Mouse (Mus musculus): Measurements from ENCODE around the gene Ltbr.

Gene Ltbr

DNA sequence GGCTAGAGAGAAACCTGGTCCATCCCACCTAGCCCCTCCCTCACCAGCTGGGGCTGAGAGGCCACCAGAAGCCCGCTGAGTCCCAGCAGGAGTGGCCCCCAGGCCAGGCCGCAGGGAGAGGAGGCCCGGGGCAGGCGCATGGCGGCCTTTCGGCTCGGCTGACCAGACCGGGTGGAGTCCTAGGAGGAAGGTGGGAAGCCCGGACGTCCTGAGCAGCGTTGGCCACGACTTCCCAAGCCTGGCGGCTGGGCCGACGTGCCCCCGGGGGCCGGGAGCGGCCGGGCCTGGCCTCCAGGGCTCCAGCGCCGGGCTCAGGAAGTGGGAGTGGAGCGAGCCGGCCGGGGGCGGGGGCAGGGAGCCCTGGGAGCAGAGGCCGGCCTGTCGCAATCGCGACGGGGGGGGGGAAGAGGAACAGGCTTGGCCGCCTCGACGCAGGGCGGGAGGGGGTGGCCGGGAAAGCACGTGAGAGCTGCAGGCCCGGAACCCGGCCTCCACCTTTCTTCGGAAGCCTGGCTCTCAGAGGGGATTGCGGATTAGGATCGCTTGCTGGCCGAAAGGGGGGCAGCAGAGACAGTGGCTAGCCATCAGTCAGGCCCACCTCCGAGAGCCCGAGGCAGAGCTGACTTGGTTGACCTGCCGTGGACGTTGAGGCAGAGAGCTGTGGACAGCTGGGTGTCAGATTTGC lies at the start of gene Ltbr:
Ltbr (minus strand) TSS at position 340 of the 685 bp plus-strand sequence.
- ATAC-seq (ENCODE audit: low TSS enrichment) = peak; percentile 73

DNA sequence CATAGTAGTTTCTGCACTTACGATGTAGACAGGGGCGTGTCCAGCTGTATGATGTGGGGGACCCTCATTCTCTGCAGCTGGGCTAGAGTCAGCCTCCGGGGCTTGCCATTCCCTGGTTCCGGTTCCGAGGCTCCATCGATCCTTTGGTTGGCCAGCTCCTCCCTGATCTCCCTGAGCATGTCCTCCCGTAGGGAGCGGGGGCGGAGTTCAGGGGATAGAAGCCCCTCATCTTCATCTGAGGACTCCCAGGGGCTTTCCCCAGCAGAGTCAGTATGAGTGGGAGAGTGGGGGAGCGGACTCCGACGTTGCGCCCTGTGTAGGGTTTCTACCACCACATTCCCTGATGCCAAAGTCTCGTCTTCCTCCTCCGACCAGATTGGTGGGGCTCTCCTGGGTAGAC lies 49.3 kb upstream of the Ltbr start:
- no peak for ATAC-seq (ENCODE audit: low TSS enrichment)

DNA sequence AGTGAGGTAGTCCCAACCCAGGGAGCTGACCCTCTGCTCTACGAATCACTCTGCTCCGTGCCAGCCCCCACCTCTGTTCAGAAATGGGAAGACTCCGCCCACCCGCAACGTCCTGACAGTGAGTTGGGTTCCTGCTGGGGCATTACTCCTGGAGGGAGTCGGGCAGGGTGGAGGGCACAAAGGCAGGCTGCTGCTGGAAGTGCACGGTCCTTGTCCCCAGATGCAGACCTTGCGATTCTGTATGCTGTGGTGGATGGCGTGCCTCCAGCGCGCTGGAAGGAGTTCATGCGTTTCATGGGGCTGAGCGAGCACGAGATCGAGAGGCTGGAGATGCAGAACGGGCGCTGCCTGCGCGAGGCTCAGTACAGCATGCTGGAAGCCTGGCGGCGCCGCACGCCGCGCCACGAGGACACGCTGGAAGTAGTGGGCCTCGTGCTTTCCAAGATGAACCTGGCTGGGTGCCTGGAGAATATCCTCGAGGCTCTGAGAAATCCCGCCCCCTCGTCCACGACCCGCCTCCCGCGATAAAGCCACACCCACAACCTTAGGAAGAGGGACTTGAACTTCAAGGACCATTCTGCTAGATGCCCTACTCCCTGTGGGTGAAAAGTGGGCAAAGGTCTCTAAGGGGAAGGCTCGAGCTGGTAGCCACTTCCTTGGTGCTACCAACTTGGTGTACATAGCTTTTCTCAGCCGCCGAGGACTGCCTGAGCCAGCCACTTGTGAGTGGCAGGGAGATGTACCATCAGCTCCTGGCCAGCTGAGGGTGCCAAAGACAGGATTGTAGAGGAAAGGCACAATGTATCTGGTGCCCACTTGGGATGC lies 48.0 kb upstream of the Ltbr start:
- ATAC-seq (ENCODE audit: low TSS enrichment) = peak; percentile 93

DNA sequence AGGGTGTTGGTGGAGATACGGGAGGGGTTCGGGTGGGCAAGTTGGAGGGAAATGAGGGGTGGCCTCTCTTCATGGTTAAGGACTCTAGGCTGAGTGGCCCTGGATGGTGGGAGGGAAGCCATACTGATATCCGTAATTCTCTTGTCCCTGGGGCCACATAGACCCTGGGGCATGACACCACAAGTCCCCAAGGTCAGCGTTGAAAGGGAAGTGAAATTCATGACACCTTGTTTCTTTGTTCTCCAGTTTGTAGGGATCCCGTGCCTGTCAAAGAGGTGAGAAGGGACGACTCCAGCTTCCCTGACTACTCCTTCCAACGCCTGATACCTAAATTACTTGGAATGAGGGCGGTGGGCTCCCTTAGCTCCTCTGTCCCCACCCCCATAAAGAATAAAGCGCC lies 47.2 kb upstream of the Ltbr start:
- no peak for ATAC-seq (ENCODE audit: low TSS enrichment)

DNA sequence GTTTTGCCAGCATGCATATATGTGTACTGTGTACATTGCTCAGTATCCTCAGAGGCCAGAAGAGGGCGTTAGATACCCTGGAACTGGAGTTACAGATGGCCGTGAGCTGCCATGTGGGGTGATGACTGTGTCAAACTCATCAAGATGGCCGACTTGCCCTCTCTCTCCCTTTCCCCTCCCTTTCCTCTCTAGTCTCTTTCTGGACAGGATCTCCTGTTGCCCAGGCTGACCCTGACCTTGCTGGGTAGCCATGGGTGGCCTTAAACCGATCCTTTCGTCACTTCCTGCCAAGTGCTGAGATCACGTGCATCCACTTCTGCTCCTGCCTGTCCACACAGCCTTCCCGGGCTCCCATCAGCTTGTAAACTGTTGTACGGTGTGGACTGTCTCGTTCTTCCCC lies 46.3 kb upstream of the Ltbr start:
- ATAC-seq (ENCODE audit: low TSS enrichment) = no peak

DNA sequence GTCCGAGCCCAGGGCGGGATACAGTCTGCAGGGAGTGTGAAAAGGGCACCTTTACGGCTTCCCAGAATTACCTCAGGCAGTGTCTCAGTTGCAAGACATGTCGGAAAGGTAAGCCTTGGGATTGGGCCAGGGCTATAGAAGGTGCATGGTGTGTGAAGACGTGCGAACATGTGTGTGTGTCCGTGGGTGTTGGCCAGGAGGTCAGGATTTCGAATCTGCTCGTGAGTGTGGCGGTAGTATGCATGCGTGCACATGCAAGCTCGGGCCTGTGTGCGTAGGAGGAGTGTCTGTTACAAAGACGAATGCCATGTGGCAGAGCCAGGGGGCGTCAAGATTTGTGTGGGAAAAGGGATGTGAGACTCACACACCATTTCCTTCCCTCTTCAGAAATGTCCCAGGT lies 43.6 kb upstream of the Ltbr start:
- no peak for ATAC-seq (ENCODE audit: low TSS enrichment)

DNA sequence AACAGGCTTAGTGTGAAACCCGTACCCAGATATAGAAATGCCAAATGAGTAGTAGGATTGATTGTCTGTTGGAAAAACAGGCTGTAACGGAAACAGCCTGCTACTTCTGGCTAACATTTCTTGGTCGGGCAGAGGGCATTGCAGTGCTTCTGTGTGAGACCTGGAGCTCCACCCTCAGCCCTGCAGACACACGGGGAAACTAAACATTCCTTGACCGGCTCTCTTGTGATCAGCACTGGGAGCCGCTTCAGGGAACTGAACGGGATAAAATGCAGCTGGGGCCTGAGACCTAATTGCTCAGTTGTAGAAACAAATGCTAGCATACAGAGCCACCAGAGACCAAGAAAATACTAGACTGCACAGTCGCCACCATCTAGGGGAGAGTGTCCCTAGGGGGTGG lies 42.6 kb upstream of the Ltbr start:
- ATAC-seq (ENCODE audit: low TSS enrichment) = no peak

DNA sequence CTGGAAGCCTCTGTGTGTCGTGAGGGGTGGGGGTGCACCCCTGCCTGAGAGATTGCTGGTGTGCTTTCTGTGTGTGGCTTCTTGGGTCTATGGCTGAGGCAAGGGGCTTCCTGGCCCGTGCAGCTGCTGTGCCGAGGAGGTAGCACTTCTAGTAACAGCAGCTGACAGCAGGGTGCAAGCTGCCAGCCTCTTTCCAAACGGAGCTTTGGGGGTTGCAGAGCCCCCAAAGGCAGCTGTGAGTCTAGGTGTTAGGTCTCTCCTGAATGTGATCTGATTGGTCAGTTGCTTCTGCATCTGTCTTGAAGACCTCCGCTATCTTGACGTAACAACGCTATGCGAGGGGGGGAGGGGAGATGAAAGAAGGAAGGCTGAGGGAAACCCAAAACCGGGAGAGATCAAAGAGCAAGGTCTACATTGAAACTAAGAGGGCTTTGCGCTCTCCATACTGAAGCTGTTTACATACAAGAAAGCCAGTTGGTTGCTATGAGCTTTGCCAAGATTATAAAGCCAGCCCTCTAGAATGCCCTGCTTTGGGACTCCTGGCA lies 41.6 kb upstream of the Ltbr start:
- 0 out of 2 replicates have a peak, but pooled peaks have one; percentile 2 for ATAC-seq (ENCODE audit: low TSS enrichment)

DNA sequence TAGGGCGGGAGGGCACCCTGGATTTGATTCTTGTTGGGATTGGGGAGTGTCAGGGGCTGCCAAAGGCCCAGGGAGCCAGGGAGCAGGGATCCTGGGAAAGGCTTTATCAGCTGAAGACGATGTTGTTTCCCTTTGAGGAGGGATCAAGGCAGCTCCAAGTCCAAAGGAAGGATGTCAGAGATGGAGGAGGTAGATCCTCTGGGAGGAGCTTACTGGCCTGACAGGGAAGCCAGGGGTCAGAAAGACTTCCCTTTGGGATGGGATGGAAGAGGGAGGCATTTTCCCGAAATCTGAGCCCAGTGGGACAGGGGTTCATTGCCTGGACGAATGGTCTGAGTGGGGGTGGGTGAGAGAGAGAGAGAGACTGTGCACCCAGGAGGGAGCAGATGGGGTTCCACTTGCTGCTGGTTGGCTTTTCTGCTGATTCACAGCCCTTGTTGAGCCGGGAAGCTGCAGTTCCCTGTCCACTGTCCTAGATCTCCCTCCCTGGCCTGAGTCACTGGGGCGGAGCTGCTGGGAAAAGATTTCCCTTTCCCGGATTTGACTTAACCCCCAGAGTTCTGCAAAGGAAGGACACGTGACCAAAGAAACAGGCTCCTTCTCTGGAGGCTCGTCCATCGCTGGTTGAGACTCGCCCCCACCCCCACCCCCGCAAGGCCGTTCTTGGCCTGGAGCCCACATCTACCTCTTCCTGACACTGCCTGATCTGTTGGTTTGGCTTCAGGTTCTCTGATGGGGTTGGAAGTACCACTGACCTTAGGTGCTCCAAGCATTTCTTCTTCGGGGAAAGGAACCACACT lies 40.9 kb upstream of the Ltbr start:
- ATAC-seq (ENCODE audit: low TSS enrichment) = peak; percentile 79

DNA sequence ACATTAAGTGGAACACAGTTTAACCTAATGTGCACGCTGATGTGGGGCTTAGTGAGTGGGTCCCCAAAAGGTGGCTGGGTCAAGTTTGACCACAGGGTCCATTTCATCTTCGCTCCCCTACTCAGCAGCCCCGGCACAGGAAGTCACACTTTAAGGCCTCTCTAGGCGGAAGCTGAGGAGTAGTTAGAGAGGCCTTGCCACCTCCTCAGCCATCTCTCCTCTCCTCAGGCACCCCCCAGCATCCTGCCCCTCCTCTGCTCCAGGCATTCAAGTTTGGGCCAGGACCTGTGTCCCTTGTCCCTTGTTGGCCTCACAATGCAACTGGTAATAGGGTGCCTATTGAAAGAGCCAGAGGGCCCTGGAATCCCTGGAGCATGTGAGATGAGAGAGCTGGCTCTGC lies 40.0 kb upstream of the Ltbr start:
- no peak for ATAC-seq (ENCODE audit: low TSS enrichment)

DNA sequence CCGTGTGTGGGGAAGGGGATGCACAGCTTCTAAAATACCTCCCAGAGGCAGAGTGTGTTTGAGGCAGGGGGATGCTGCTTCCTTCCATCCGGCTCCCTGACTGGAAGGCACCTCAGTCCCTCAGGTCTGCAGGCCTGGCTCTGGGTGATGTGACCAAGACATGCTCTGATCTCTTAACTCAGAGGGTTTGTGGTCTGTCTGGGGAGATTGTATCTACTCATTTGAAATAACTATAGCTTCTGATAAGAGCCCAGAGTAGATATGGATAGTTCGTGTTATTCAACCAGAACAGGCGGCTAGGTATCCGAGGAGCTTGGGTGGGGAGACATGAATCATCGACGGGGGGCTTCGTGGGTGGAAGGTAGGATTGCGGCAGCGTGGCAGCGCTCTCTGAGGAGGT lies 39.5 kb upstream of the Ltbr start:
- no peak for ATAC-seq (ENCODE audit: low TSS enrichment)

DNA sequence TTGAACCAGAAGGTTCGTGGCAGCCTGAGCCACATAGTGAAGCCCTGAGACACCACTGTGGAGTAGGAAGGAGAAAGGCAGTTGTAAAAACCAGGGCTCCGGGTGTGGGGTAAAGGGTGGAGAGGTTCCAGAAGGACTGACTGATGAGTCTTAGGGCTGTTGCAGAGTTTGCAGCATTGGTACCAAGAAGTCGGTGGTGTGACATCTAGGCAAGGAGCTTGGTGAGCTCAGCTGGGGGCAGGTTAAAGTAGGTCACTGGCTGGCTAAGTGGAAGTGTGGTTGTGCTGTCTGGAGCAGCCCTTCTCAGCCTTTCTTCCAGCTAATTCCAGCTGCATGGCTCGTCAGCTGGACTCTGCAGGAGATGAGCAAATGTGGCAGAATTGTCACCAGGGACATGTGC lies 39.1 kb upstream of the Ltbr start:
- no peak for ATAC-seq (ENCODE audit: low TSS enrichment)

DNA sequence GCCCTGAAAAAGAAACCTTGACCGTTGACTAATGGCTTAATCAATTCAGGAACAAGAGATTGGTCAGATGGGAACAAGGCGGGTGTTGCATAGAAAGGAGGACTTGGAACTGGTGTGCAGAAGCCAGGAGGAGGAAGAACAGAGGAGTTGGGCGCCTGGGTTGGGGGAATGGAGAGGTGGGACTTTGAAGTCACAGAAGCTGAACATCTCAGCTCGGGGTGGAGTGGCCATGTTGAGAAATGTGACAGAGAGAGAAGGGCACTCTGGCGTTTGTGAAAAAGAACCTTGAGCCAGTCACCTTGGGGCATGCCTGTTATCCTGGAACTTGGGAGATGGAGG lies 38.3 kb upstream of the Ltbr start:
- ATAC-seq (ENCODE audit: low TSS enrichment) = no peak

DNA sequence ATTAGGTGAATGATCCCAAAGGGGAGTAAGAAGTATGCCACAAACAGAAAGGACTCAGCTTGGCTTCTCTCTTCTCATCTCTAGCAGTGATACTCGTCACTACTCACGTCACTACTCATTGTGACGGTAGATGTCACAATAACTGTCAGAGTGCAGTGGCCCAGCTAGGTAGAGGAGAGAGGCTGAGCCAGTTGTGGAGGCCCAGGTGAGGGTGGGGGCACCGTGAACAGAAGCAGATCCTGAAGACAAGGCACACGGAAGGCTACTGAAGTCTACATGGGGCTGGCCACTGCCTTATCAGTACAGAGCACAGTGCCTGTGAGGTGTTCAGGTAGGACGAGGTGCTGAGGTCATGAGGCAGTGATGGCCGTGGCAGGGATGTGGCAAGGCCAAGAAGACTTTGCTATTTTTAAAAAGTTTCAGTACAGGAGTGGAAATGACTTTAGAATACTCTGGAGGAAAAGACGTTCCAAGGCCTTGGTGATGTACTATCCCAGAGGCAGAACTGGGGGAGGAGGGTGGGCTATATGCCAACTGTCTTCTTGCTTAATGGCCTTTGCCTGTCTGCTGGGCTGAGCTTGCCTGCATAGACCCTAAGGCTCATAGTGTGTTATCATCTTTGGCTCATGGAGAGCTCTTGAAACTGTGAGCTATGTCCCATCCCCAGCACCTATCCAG lies 37.8 kb upstream of the Ltbr start:
- no peak for ATAC-seq (ENCODE audit: low TSS enrichment)

DNA sequence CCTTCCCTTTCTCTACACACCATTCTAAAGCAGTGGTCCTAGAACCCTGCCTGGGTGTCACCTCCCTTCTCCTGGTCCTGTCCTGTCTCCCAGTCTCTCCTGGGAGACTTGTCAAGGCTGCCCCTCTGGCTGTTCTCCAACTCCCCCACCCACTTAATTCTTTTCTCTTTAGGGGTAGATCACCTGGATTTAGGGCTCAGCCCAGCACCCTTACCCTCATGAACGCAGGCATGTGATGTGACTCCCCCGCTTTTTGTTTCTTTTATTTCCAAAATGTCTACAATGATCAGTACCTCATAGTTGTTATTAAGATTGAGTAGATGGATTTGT lies 37.3 kb upstream of the Ltbr start:
- ATAC-seq (ENCODE audit: low TSS enrichment) = no peak

DNA sequence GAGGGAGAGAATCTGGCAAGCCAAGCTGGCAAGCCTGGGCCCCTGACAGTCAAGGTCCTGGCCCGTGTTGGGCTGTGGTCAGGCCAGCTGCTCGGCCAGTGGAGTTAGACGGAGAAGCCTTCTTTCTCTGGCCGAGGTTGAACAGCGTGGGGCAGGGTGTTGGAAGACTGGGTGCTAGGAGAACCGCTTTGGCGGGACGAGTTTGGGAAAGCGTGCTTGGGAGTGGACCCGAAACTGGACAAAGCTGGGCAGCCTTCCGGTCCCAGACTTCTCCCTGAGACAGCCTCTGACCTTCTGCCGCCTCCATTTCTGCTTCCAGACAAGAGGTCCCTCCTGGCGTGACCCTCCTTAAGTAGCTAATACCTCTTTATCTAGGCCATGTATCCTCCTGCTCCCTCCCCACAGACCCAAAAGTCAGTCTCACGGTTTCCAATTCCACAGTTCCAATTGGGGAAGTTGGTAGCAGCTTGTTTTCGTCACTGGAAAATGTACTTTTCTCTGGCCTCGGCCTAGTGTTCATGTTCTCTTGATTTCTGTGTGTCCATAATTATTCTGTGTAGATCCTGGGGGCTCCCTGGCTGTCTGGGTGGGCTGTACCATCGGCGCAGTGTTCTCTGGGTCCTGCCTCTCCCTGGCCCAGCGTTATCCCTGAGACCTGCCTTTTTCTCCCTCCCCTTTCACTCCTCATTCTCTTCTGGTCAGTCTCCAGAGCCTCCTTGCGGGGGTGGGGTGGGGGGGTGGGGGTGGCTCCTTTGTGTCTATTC lies 36.7 kb upstream of the Ltbr start:
- ATAC-seq (ENCODE audit: low TSS enrichment) = no peak

DNA sequence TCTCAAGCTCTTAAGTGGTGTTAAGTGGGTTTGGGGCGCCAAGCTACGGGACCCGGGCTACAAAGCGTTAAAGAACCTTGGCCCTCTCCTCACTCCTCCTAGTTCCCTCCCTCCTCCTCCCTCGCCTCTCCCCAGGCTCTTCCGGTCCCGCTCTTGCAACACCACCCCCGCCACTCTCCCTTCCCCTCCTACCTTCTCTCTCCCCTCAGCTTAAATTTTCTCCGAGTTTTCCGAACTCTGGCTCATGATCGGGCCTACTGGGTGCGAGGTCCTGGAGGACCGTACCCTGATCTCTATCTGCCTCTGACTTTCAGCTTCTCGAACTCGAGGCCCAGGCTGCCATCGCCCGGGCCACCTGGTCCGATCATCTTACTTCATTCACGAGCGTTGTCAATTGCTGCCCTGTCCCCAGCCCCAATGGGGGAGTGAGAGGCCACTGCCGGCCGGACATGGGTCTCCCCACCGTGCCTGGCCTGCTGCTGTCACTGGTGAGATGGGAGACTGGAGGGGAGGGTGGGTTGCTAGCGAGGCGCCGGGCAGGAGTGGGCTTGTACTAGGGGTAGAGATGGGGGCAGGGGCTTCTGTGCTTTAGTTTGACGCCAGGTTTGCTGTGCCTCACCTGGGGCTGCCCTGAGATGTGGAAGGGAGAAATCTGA lies 36.0 kb upstream of the Ltbr start:
- peak; percentile 48; the same call in 1 of the 2 replicates for ATAC-seq (ENCODE audit: low TSS enrichment)

DNA sequence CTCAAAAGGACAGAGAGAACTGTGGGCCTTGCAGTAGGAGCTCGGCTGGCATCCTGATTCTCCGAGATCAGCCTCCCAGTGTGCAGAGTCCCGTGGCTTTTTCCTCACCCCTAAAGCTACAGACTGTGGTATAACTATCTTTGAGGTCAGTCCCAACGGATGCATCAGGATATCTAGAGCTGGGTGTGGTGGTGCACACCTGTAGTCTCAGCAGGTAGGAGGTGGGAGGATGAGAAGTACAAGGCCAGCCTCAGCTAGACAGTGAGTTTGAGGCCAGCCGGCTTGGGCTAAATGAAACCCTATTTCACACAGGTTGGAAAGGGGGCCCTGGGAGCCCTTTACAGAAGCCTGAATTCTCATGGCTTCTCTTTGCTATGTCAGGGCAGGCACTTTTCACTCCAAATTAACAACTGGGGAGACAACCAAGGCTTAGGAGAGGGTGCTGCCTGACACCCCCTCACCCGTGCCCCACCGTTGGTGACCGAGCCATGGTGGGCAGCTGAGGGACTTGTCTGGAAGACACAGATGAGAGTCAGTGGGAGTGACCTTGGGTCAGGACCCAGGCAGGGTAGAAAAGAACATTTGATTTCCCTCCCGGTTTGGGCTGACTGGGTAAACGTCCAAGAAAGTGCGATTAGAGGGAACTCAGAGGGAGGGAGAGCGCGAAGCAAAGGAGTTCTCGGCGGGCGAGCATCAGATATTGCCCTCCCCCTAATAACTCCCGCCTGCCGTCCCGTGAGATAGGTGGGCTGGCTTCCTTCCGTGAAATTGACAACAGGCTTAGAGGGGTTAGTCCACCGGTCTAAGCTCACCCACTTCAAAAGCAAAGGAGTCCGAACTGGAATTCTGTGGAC lies 35.3 kb upstream of the Ltbr start, which contains the start of gene Tnfrsf1a:
Tnfrsf1a (plus strand) TSS at position 642 of the 854 bp plus-strand sequence.
- no peak for ATAC-seq (ENCODE audit: low TSS enrichment)

DNA sequence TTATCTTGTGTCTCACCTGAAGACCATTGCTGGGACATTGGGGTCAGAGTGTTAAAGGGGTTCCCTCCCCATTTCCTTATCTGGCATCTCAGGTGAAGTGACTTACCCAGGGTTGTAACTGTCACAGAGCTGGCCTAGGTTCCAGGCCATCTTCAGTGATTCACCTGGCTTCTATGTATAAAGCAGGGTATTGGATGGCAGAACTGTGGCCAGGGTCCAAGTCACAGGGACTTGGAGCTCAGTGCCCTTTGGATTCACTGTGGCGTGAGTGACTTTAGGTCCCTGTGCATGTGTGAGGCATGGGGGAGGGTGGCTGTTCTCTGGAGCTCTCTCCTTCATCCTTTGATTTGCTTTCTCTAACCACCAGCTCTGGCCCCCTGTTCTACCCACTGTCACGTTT lies 32.3 kb upstream of the Ltbr start:
- ATAC-seq (ENCODE audit: low TSS enrichment) = no peak

DNA sequence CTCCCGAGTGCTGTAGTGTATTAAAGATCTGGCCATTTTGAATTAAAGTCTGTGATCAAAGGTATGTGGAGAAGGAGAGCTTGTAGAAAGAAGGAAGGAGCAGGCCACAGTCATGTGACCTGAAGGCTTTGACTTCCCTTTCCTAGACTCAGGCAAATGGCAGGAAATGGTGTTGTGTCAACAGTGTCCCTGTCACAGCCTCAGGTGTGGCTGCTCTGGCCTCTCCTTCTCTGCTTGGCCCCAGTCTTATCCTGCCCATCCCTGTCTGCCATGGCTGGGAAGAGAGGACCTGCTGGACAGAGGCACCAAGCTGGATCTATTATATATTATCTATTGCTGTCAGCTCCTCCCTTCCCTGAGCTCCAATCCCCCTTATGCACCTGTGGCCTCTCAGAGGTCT lies 31.9 kb upstream of the Ltbr start:
- no peak for ATAC-seq (ENCODE audit: low TSS enrichment)

All from frontal cortex, adult (tissue).